Mouse (Mus musculus): ENCODE results near the gene Hira. TPM values are rescaled to one million over a fixed set of nuclear protein-coding genes. Genes with fewer than 3 reads are reported as not detected.
"Not testable (repeated sequence)": the region's sequence is repeated elsewhere in the genome, so short reads cannot be mapped to it uniquely, and the experiment has no call there.

Gene Hira
- total and polyA plus RNA-seq, 2 experiments from 2014 or later, result 19.2 to 73.1 TPM

- not testable (repeated sequence) for ATAC-seq (ENCODE audit: low FRiP score); H3K4me3 ChIP-seq (ENCODE audit: low read depth, low read length); H3K36me3 ChIP-seq (ENCODE audit: insufficient read depth, low read length); H3K4me2 ChIP-seq (ENCODE audit: low read depth, low read length, poor library complexity, severe bottlenecking); H3K4me1 ChIP-seq (ENCODE audit: insufficient read depth, low read length); H3K27me3 ChIP-seq (ENCODE audit: insufficient read depth, low read length); H3K9me3 ChIP-seq (ENCODE audit: low read length); H3K27ac ChIP-seq (ENCODE audit: low read depth, low read length); H3K9ac ChIP-seq (replicated peaks; ENCODE audit: low read length, poor library complexity, severe bottlenecking)
- DNase-seq (ENCODE audit: low spot score), result peak; percentile 1
- peak; percentile 51 for TF ChIP-seq CTCF (IDR thresholded peaks at IDR 0.05)
- 27% methylated on average over 2 of the region's 2 CpGs for WGBS
Measured at GRCm38 (mm10) chr16:19002610-19003389, 126.0 kb downstream of the Hira start.

GRCm38 (mm10) chr16:19003757-19004156, 126.9 kb downstream of the Hira start:
- DNase-seq (ENCODE audit: low spot score) (no peak), ATAC-seq (ENCODE audit: low FRiP score) (no peak)
- H3K4me1 ChIP-seq (ENCODE audit: insufficient read depth, low read length), result no peaks in the 10 kb centered on the region
- H3K27me3 ChIP-seq (ENCODE audit: insufficient read depth, low read length), result no peaks in the 10 kb centered on the region
- 83% methylated on average over 1 of the region's 1 CpGs for WGBS
- no peaks in the 10 kb centered on the region for H3K9me3 ChIP-seq (ENCODE audit: low read length)
- no peak overlapping the region for H3K4me2 ChIP-seq (ENCODE audit: low read depth, low read length, poor library complexity, severe bottlenecking)
- H3K36me3 ChIP-seq (ENCODE audit: insufficient read depth, low read length), result no peaks in the 10 kb centered on the region
- no peak overlapping the region for H3K9ac ChIP-seq (replicated peaks; ENCODE audit: low read length, poor library complexity, severe bottlenecking)
- TF ChIP-seq CTCF (IDR thresholded peaks at IDR 0.05), result no peak
- no peak overlapping the region for H3K4me3 ChIP-seq (ENCODE audit: low read depth, low read length)
- H3K27ac ChIP-seq (ENCODE audit: low read depth, low read length), result no peak overlapping the region

- no peak overlapping the region for H3K9ac ChIP-seq (replicated peaks; ENCODE audit: low read length, poor library complexity, severe bottlenecking)
- no peaks in the 10 kb centered on the region for H3K36me3 ChIP-seq (ENCODE audit: insufficient read depth, low read length)
- WGBS, result 78% methylated on average over 3 of the region's 3 CpGs
- no peaks in the 10 kb centered on the region for H3K27me3 ChIP-seq (ENCODE audit: insufficient read depth, low read length)
- no peaks in the 10 kb centered on the region for H3K9me3 ChIP-seq (ENCODE audit: low read length)
- no peak overlapping the region for H3K27ac ChIP-seq (ENCODE audit: low read depth, low read length)
- H3K4me2 ChIP-seq (ENCODE audit: low read depth, low read length, poor library complexity, severe bottlenecking), result no peak overlapping the region
- ATAC-seq (ENCODE audit: low FRiP score) (no peak), DNase-seq (ENCODE audit: low spot score) (no peak)
- H3K4me1 ChIP-seq (ENCODE audit: insufficient read depth, low read length), result no peaks in the 10 kb centered on the region
- H3K4me3 ChIP-seq (ENCODE audit: low read depth, low read length), result no peak overlapping the region
- no peak for TF ChIP-seq CTCF (IDR thresholded peaks at IDR 0.05)
Measured at GRCm38 (mm10) chr16:19005298-19005697, 128.5 kb downstream of the Hira start.

GRCm38 (mm10) chr16:19006715-19007114, 129.9 kb downstream of the Hira start:
- WGBS, result 85% methylated on average over 1 of the region's 1 CpGs
- Histone ChIP-seq H3K4me2 (ENCODE audit: low read depth, low read length, poor library complexity, severe bottlenecking) (no peak overlapping the region), H3K9ac (replicated peaks; ENCODE audit: low read length, poor library complexity, severe bottlenecking) (no peak overlapping the region), H3K27me3 (ENCODE audit: insufficient read depth, low read length) (no peaks in the 10 kb centered on the region), H3K4me3 (ENCODE audit: low read depth, low read length) (no peak overlapping the region), H3K36me3 (ENCODE audit: insufficient read depth, low read length) (no peaks in the 10 kb centered on the region), H3K9me3 (ENCODE audit: low read length) (no peaks in the 10 kb centered on the region), H3K27ac (ENCODE audit: low read depth, low read length) (no peak overlapping the region), H3K4me1 (ENCODE audit: insufficient read depth, low read length) (no peaks in the 10 kb centered on the region)
- DNase-seq (ENCODE audit: low spot score) (no peak), ATAC-seq (ENCODE audit: low FRiP score) (no peak)
- TF ChIP-seq CTCF (IDR thresholded peaks at IDR 0.05), result no peak

- not testable (repeated sequence) for H3K36me3 ChIP-seq (ENCODE audit: insufficient read depth, low read length); H3K9ac ChIP-seq (replicated peaks; ENCODE audit: low read length, poor library complexity, severe bottlenecking); DNase-seq (ENCODE audit: low spot score); H3K4me1 ChIP-seq (ENCODE audit: insufficient read depth, low read length); H3K27me3 ChIP-seq (ENCODE audit: insufficient read depth, low read length); H3K4me3 ChIP-seq (ENCODE audit: low read depth, low read length); H3K9me3 ChIP-seq (ENCODE audit: low read length); H3K4me2 ChIP-seq (ENCODE audit: low read depth, low read length, poor library complexity, severe bottlenecking); ATAC-seq (ENCODE audit: low FRiP score); H3K27ac ChIP-seq (ENCODE audit: low read depth, low read length)
- 57% methylated on average over 1 of the region's 1 CpGs for WGBS
Measured at GRCm38 (mm10) chr16:19007186-19007591, 130.4 kb downstream of the Hira start.

GRCm38 (mm10) chr16:19010710-19011109, 133.9 kb downstream of the Hira start:
- Histone ChIP-seq H3K9ac (replicated peaks; ENCODE audit: low read length, poor library complexity, severe bottlenecking) (no peak overlapping the region), H3K27me3 (ENCODE audit: insufficient read depth, low read length) (no peaks in the 10 kb centered on the region), H3K4me2 (ENCODE audit: low read depth, low read length, poor library complexity, severe bottlenecking) (no peak overlapping the region), H3K27ac (ENCODE audit: low read depth, low read length) (no peak overlapping the region), H3K4me3 (ENCODE audit: low read depth, low read length) (no peak overlapping the region), H3K4me1 (ENCODE audit: insufficient read depth, low read length) (no peaks in the 10 kb centered on the region), H3K9me3 (ENCODE audit: low read length) (no peaks in the 10 kb centered on the region), H3K36me3 (ENCODE audit: insufficient read depth, low read length) (no peaks in the 10 kb centered on the region)
- DNase-seq (ENCODE audit: low spot score) (no peak), ATAC-seq (ENCODE audit: low FRiP score) (no peak)
- WGBS, result 77% methylated on average over 2 of the region's 2 CpGs
- no peak for TF ChIP-seq CTCF (IDR thresholded peaks at IDR 0.05)

All from midbrain, postnatal 0 days (tissue).